26 mouse cellular contexts compared by ENCODE assay signal in the genomic region with DNA sequence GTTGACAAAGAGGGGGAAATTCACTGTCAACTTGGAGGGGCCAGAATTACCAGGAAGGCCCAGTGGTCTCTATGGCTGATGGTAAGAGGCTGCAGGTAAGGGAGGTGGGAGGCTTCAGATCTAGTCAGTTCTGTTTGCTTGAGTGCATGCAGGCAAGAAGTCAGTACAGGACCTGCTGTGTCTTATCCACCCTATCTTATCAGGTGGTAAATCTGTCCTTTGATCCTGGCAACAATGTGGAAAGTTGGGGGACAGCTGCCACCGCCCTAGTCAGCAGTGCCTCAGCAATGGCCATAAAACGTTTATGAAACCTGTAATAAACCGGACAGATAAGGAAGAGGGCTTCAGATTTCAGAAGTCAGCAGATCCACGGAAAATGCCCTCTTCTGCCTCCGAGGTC.
DNase-seq lines count a peak whose midpoint lies in the region; ATAC-seq and TF ChIP-seq lines count a peak whose summit lies in the region.
"Had no signal": no experiment of that assay in that cellular context is flagged by ENCODE, and none has a peak within 500 bp of the region (broad histone marks: within the 10 kb centered on the region; RNA-seq: fewer than 3 reads in every experiment).

No protein-coding gene starts in this region.

- H3K79me2 ChIP-seq in liver, adult 2 months (ENCODE audit: control insufficient read depth, insufficient read depth, low read length) = no peaks in the 10 kb centered on the region

- H3K36me3 ChIP-seq in liver, adult 2 months (ENCODE audit: control insufficient read depth, insufficient read depth, low read length) = no peaks in the 10 kb centered on the region
- no peaks in the 10 kb centered on the region for H3K36me3 ChIP-seq in liver, embryonic 11.5 days (ENCODE audit: control insufficient read depth, insufficient read depth, low read length)
- no peaks in the 10 kb centered on the region for H3K36me3 ChIP-seq in neural tube, embryonic 13.5 days
- no peaks in the 10 kb centered on the region for H3K36me3 ChIP-seq in kidney, embryonic 14.5 days (ENCODE audit: control insufficient read depth, insufficient read depth, low read length)
- H3K36me3 ChIP-seq: embryonic facial prominence, embryonic 10.5 days; embryonic facial prominence, embryonic 13.5 days; forebrain, embryonic 10.5 days; hindbrain, embryonic 12.5 days had no signal

- peak; percentile 60 for DNase-seq in liver, adult 2 months (ENCODE audit: extremely low read depth, low read depth, low spot score)
- DNase-seq in liver, embryonic 11.5 days (ENCODE audit: low spot score) = no peak
- no peak for DNase-seq in neural tube, embryonic 10.5 days (ENCODE audit: extremely low spot score, low spot score)
- peak; percentile 93 for DNase-seq in large intestine, adult 2 months (ENCODE audit: low read depth, low spot score)
- no peak for DNase-seq in frontal cortex, postnatal 14 days (ENCODE audit: low spot score in 2 of 2)
- DNase-seq: adrenal gland, adult 8-10 months; adrenal gland, postnatal 25 days; cerebellum, adult 11-12 months; cerebellum, adult 8-10 months; cerebellum, postnatal 36 days; embryo, embryonic 11 days; gastrocnemius, adult 2 months; gastrocnemius, postnatal 14 days; heart, adult 11 months had no signal

- no peak for TF ChIP-seq CTCF in liver, adult 2 months (IDR thresholded peaks at IDR 0.05; ENCODE audit: low read depth, low read length)

- H3K4me3 ChIP-seq in liver, adult 2 months (ENCODE audit: insufficient read depth, low read depth, low read length) = no peak overlapping the region
- no peak overlapping the region for H3K4me3 ChIP-seq in liver, embryonic 11.5 days (ENCODE audit: low read depth, low read length)
- no peak overlapping the region for H3K4me3 ChIP-seq in neural tube, embryonic 13.5 days
- no peak overlapping the region for H3K4me3 ChIP-seq in kidney, embryonic 14.5 days (ENCODE audit: low read length)
- H3K4me3 ChIP-seq: embryonic facial prominence, embryonic 10.5 days; embryonic facial prominence, embryonic 13.5 days; erythroblast, embryonic 14.5 days; forebrain, embryonic 10.5 days; forebrain, embryonic 13.5 days; gastrocnemius, adult 2 months; hindbrain, embryonic 12.5 days had no signal

- no peak overlapping the region for H3K9ac ChIP-seq in liver, adult 2 months (ENCODE audit: low read depth, low read length)
- no peak overlapping the region for H3K9ac ChIP-seq in liver, embryonic 11.5 days (ENCODE audit: low read depth, low read length)
- no peak overlapping the region for H3K9ac ChIP-seq in neural tube, embryonic 13.5 days
- no peak overlapping the region for H3K9ac ChIP-seq in kidney, embryonic 14.5 days (ENCODE audit: low read depth, low read length)
- H3K9ac ChIP-seq: embryonic facial prominence, embryonic 13.5 days; forebrain, embryonic 13.5 days; hindbrain, embryonic 12.5 days had no signal

- no peaks in the 10 kb centered on the region for H3K27me3 ChIP-seq in liver, adult 2 months (ENCODE audit: control insufficient read depth, insufficient read depth, low read length)
- 0 out of 2 replicates have a peak, but pooled peaks cover 4% of the 10 kb centered on the region for H3K27me3 ChIP-seq in liver, embryonic 11.5 days (replicated peaks; ENCODE audit: control insufficient read depth, insufficient read depth, low read length)
- H3K27me3 ChIP-seq in neural tube, embryonic 13.5 days = peaks cover 35% of the 10 kb centered on the region
- H3K27me3 ChIP-seq in kidney, embryonic 14.5 days (ENCODE audit: control insufficient read depth, insufficient read depth, low read length) = peaks cover 3% of the 10 kb centered on the region; the same call in 1 of the 2 replicates
- H3K27me3 ChIP-seq: embryonic facial prominence, embryonic 13.5 days had no signal

- 11% methylated on average over 5 of the region's 5 CpGs for WGBS in liver, adult 2 months
- 52% methylated on average over 5 of the region's 5 CpGs for WGBS in liver, embryonic 11.5 days
- WGBS in neural tube, embryonic 13.5 days = 27% methylated on average over 5 of the region's 5 CpGs
- 18% methylated on average over 5 of the region's 5 CpGs for WGBS in large intestine, adult 2 months
- 8% methylated on average over 5 of the region's 5 CpGs for WGBS in kidney, embryonic 14.5 days

- no peak overlapping the region for H3K27ac ChIP-seq in liver, adult 2 months (replicated peaks; ENCODE audit: insufficient read depth, low read depth, low read length)
- no peak overlapping the region for H3K27ac ChIP-seq in liver, embryonic 11.5 days (ENCODE audit: low read depth, low read length)
- peak overlapping the region; percentile 76; the same call in 1 of the 2 replicates for H3K27ac ChIP-seq in neural tube, embryonic 13.5 days (replicated peaks)
- no peak overlapping the region for H3K27ac ChIP-seq in kidney, embryonic 14.5 days (ENCODE audit: low read depth, low read length)
- H3K27ac ChIP-seq: embryonic facial prominence, embryonic 10.5 days; embryonic facial prominence, embryonic 13.5 days; forebrain, embryonic 10.5 days; forebrain, embryonic 13.5 days; gastrocnemius, adult 2 months had no signal

- H3K4me2 ChIP-seq in liver, embryonic 11.5 days = no peak overlapping the region
- no peak overlapping the region for H3K4me2 ChIP-seq in neural tube, embryonic 13.5 days
- no peak overlapping the region for H3K4me2 ChIP-seq in kidney, embryonic 14.5 days (replicated peaks; ENCODE audit: low read depth, low read length)
- H3K4me2 ChIP-seq: embryonic facial prominence, embryonic 13.5 days; forebrain, embryonic 13.5 days; heart, embryonic 11.5 days; hindbrain, embryonic 12.5 days had no signal

- no peak for TF ChIP-seq POLR2A in liver, adult 2 months (IDR thresholded peaks at IDR 0.05; ENCODE audit: extremely low read depth, insufficient read depth, low read length)

- no peaks in the 10 kb centered on the region for H3K9me3 ChIP-seq in liver, embryonic 11.5 days (ENCODE audit: control insufficient read depth, low read length)
- H3K9me3 ChIP-seq in neural tube, embryonic 13.5 days = no peaks in the 10 kb centered on the region
- no peaks in the 10 kb centered on the region for H3K9me3 ChIP-seq in kidney, embryonic 14.5 days (ENCODE audit: control insufficient read depth, low read length)
- H3K9me3 ChIP-seq: embryonic facial prominence, embryonic 10.5 days; embryonic facial prominence, embryonic 13.5 days; forebrain, embryonic 10.5 days; forebrain, embryonic 13.5 days; hindbrain, embryonic 12.5 days had no signal

- peaks cover 19% of the 10 kb centered on the region; the same call in 1 of the 2 replicates for H3K4me1 ChIP-seq in liver, adult 2 months (ENCODE audit: control insufficient read depth, insufficient read depth, low read length)
- H3K4me1 ChIP-seq in liver, embryonic 11.5 days (replicated peaks; ENCODE audit: control insufficient read depth, insufficient read depth, low read length) = peaks cover 22% of the 10 kb centered on the region
- H3K4me1 ChIP-seq in neural tube, embryonic 13.5 days (replicated peaks) = peaks cover 58% of the 10 kb centered on the region
- H3K4me1 ChIP-seq in kidney, embryonic 14.5 days (ENCODE audit: control insufficient read depth, insufficient read depth, low read length) = peaks cover 40% of the 10 kb centered on the region
- H3K4me1 ChIP-seq: embryonic facial prominence, embryonic 13.5 days had no signal

- ATAC-seq in liver, embryonic 11.5 days (replicated peaks; ENCODE audit: low FRiP score) = no peak
- no peak for ATAC-seq in neural tube, embryonic 13.5 days (ENCODE audit: low read depth)
- ATAC-seq in megakaryocyte, adult 5-6 weeks (ENCODE audit: poor library complexity, severe bottlenecking) = no peak
- ATAC-seq in kidney, embryonic 14.5 days (ENCODE audit: low FRiP score, low TSS enrichment) = no peak
- ATAC-seq: activated CD4-positive, CD25-positive, alpha-beta regulatory T cell, adult 4 months; forebrain, embryonic 13.5 days; forebrain, embryonic 16.5 days had no signal

Comparison
In these comparisons a context has a peak if more than half of its experiments do, and no peak if none do; other contexts are left out.
1. DNase-seq: peak in liver, adult 2 months (single experiment) and large intestine, adult 2 months (single experiment); none in liver, embryonic 11.5 days (single experiment), neural tube, embryonic 10.5 days (single experiment) and frontal cortex, postnatal 14 days (0 of 2).